Mouse (Mus musculus) heart, adult 2 months (tissue): ENCODE results near the gene Ttll3.

Experiments used
- CTCF ChIP-seq: fragments of 200-600 bp; IDR thresholded peaks from 2 replicates; pipeline ENCODE4 v1.8.1; 2022; ENCODE audit warnings: antibody characterized with exemption, mild to moderate bottlenecking, moderate library complexity
- EP300 ChIP-seq: fragments of 200-500 bp; IDR thresholded peaks from 2 replicates; pipeline ENCODE4 v1.6.1; 2011; ENCODE audit warnings: low read depth, low read length, control low read depth; ENCODE audit not compliant: insufficient read depth
- POLR2A ChIP-seq: fragments of 200-500 bp; IDR thresholded peaks from 2 replicates; pipeline ENCODE4 v1.6.1; 2011; ENCODE audit warnings: mild to moderate bottlenecking, low read depth, low read length, control low read depth; ENCODE audit not compliant: insufficient read depth

DNA sequence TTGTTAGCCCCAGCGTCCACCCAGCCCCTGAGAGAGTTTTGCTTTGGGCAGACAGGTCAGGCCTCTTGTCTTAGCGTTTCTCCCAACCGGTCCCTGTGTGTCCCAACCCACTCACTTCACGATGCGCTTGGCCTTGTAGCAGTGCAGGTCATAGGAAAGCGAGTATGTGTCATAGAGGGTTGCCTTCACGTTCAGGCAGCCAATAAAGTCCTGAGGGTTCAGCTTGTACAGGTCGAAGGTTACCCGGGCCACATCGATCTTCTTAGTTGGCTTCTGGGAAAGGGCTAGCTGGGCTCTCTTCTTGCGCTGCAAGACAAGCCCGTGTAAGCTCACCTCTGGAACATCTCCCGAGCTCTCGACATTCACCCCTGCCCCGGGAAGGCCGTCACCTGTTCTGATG lies 38.9 kb downstream of the Ttll3 start:
- TF ChIP-seq POLR2A = no peak
- no peak for TF ChIP-seq CTCF
- no peak for TF ChIP-seq EP300
